Mouse (Mus musculus) MEL (cell line): Measurements from ENCODE around the gene Sgo2a. TPM values are rescaled to one million over a fixed set of nuclear protein-coding genes. Genes with fewer than 3 reads are reported as not detected.

Experiments used
- DNase-seq: peaks from one replicate; pipeline ENCODE4 v3.0.0; 2011; ENCODE audit warnings: low read depth, low spot score
- H3K27ac ChIP-seq: 2 replicates; pipeline ENCODE4 v1.5.1; 2012; ENCODE audit warnings: low read depth, mild to moderate bottlenecking, control low read depth, low read length, moderate library complexity; ENCODE audit not compliant: control insufficient read depth
- H3K27me3 ChIP-seq, 2 experiments: fragments of 150-350 bp in 1 of 2; sonication (generic) in 1 of 2; 2 replicates each; pipeline ENCODE4 v1.6.1; 2012; ENCODE audit warnings: low read length in 2 of 2, mild to moderate bottlenecking in 2 of 2, improper control_type of control experiment in 1 of 2, moderate library complexity in 1 of 2; ENCODE audit not compliant: insufficient read depth in 2 of 2, control insufficient read depth in 1 of 2
- H3K36me3 ChIP-seq, 2 experiments: 2 replicates each; pipeline ENCODE4 v1.6.1; 2012 to 2014; ENCODE audit warnings: low read length in 2 of 2, improper control_type of control experiment in 1 of 2, inconsistent platforms in 1 of 2, mild to moderate bottlenecking in 1 of 2; ENCODE audit not compliant: insufficient read depth in 2 of 2, control insufficient read depth in 1 of 2
- H3K4me1 ChIP-seq, 2 experiments: fragments of 150-350 bp in 1 of 2; sonication (generic) in 1 of 2; 2 replicates each; pipeline ENCODE4 v1.6.1; 2012; ENCODE audit warnings: low read length in 2 of 2, improper control_type of control experiment in 1 of 2, mild to moderate bottlenecking in 1 of 2; ENCODE audit not compliant: insufficient read depth in 2 of 2, control insufficient read depth in 1 of 2
- H3K4me3 ChIP-seq, 2 experiments: fragments of 150-350 bp in 1 of 2; sonication (generic) in 1 of 2; 2 replicates each; pipeline ENCODE4 v1.5.1; 2012; ENCODE audit warnings: low read depth in 2 of 2, low read length in 2 of 2, mild to moderate bottlenecking in 2 of 2, moderate library complexity in 2 of 2, control low read depth in 1 of 2, improper control_type of control experiment in 1 of 2; ENCODE audit not compliant: control insufficient read depth in 1 of 2, insufficient read depth in 1 of 2
- H3K79me2 ChIP-seq: 2 replicates; pipeline ENCODE4 v1.6.1; 2012; ENCODE audit warnings: mild to moderate bottlenecking, low read length, moderate library complexity; ENCODE audit not compliant: control insufficient read depth, poor library complexity, insufficient read depth
- H3K9ac ChIP-seq: 2 replicates; pipeline ENCODE4 v1.6.1; 2012; ENCODE audit warnings: low read depth, mild to moderate bottlenecking, control low read depth, low read length, moderate library complexity; ENCODE audit not compliant: control insufficient read depth, poor library complexity, severe bottlenecking
- H3K9me3 ChIP-seq: fragments of 150-350 bp; sonication (generic); replicated peaks from 2 replicates; pipeline ENCODE4 v1.6.1; 2012; ENCODE audit warnings: mild to moderate bottlenecking, low read length, improper control_type of control experiment, moderate library complexity; ENCODE audit not compliant: insufficient read depth
- ELF1 ChIP-seq: IDR thresholded peaks from 2 replicates; pipeline ENCODE4 v1.6.1; 2014; ENCODE audit warnings: low read depth, mild to moderate bottlenecking, inconsistent platforms, low read length, improper control_type of control experiment, moderate library complexity
- EP300 ChIP-seq, 2 experiments: IDR thresholded peaks; 2 replicates each; pipeline ENCODE4 v1.6.1; 2011; ENCODE audit warnings: improper control_type of control experiment in 2 of 2, low read length in 2 of 2, low read depth in 1 of 2, mild to moderate bottlenecking in 1 of 2
- GATA1 ChIP-seq: IDR thresholded peaks from 2 replicates; pipeline ENCODE4 v1.6.1; 2011; ENCODE audit warnings: low read depth, low read length, improper control_type of control experiment
- MAFK ChIP-seq: IDR thresholded peaks from 2 replicates; pipeline ENCODE4 v1.6.1; 2011; ENCODE audit warnings: low read depth, mild to moderate bottlenecking, low read length, improper control_type of control experiment, borderline replicate concordance
- MXI1 ChIP-seq: IDR thresholded peaks from 2 replicates; pipeline ENCODE4 v1.6.1; 2011; ENCODE audit warnings: mild to moderate bottlenecking, low read depth, low read length, improper control_type of control experiment
- MYB ChIP-seq: IDR thresholded peaks from 2 replicates; pipeline ENCODE4 v1.6.1; 2011; ENCODE audit warnings: mild to moderate bottlenecking, low read depth, low read length, improper control_type of control experiment
- NELFE ChIP-seq: IDR thresholded peaks from 2 replicates; pipeline ENCODE4 v1.6.1; 2011; ENCODE audit warnings: low read depth, low read length, improper control_type of control experiment
- POLR2A ChIP-seq, 2 experiments: IDR thresholded peaks; 2 replicates each; pipeline ENCODE4 v1.6.1; 2011 to 2012; ENCODE audit warnings: low read length in 2 of 2, mild to moderate bottlenecking in 2 of 2, control low read depth in 1 of 2, improper control_type of control experiment in 1 of 2, low read depth in 1 of 2, moderate library complexity in 1 of 2; ENCODE audit not compliant: control insufficient read depth in 1 of 2, insufficient read depth in 1 of 2, poor library complexity in 1 of 2
- POLR2AphosphoS2 ChIP-seq: IDR thresholded peaks from 2 replicates; pipeline ENCODE4 v1.6.1; 2011; ENCODE audit warnings: low read length, improper control_type of control experiment
- RAD21 ChIP-seq: IDR thresholded peaks from 2 replicates; pipeline ENCODE4 v1.6.1; 2011; ENCODE audit warnings: mild to moderate bottlenecking, low read depth, low read length, improper control_type of control experiment
- TBP ChIP-seq: IDR thresholded peaks from 2 replicates; pipeline ENCODE4 v1.8.0; 2011; ENCODE audit warnings: low read depth, low read length, improper control_type of control experiment
- USF1 ChIP-seq: IDR thresholded peaks from 2 replicates; pipeline ENCODE4 v1.6.1; 2014; ENCODE audit warnings: low read depth, mild to moderate bottlenecking, inconsistent platforms, low read length, improper control_type of control experiment, moderate library complexity
- USF2 ChIP-seq, 2 experiments: IDR thresholded peaks; 2 replicates each; pipeline ENCODE4 v1.6.1; 2011 to 2012; ENCODE audit warnings: improper control_type of control experiment in 2 of 2, low read length in 2 of 2, borderline replicate concordance in 1 of 2, inconsistent platforms in 1 of 2, low read depth in 1 of 2, mild to moderate bottlenecking in 1 of 2; ENCODE audit not compliant: insufficient read depth in 1 of 2
- polyA plus RNA-seq, 2 experiments: library from polyadenylated mRNA; stranded (reverse) in 1 of 2; unstranded in 1 of 2; fragments of >175 nt in 1 of 2; fragments of >200 nt in 1 of 2; gene quantifications; 2 replicates each; pipeline versions ENCODE4 v1.2.1 to v1.2.4; 2012; ENCODE audit warnings: low replicate concordance in 2 of 2, low read depth in 1 of 2; ENCODE audit not compliant: insufficient read length in 2 of 2, insufficient read depth in 1 of 2, missing spikeins in 1 of 2
- total RNA-seq: library from RNA; depleted of rRNA; stranded (reverse); fragments of 300-350 nt; gene quantifications from 2 replicates; pipeline ENCODE4 v1.2.3, GENCODE M21; 2012

The Sgo2a gene
- total and polyA plus RNA-seq, 3 experiments: 11.5 to 48.8 (median 12.3) TPM

DNA sequence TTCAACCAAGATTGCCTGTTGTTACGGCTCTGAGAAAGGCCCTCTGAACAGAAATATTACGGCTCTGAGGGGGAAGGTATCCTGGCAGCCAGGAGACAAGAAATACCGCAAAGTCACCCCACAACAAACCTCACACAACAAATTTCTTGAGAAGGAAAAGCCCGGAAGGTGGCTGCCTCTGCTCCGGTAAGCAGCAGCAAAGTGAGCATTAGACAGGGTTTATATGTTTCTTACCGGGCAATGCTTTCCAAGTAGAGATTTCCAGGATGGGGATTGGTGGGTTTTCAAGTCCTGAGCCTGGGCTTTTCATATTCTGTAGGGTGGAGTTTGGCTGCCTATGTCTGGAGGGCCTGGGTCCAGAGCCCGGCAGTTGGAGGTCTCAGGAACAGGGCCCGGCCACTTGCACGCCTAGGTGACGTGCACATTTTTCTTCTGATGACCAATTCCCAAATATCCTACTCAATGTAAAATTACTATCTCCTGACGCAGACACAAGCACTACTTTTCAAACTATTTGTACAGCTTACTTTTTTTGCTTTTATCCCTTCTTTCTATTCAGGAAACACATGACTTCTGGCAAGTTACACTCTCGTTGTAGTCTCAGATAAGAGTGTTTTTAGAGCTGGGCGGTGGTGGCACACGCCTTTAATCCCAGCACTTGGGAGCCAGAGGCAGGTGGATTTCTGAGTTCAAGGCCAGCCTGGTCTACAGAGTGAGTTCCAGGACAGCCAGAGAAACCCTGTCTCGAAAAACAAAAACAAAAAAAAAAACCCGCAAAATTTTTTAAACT is 42.0 kb upstream of the Sgo2a start:
- H3K9me3 ChIP-seq: no peaks in the 10 kb centered on the region
- TF ChIP-seq NELFE: no peak
- TF ChIP-seq USF1: peak; percentile 49; the same call in 1 of the 2 replicates
- peak; percentile 99 for TF ChIP-seq TBP
- TF ChIP-seq GATA1: 0 out of 2 replicates have a peak, but pooled peaks have one; percentile 13
- TF ChIP-seq MXI1: no peak
- TF ChIP-seq USF2 (IDR thresholded peaks at IDR 0.05; ENCODE audit: borderline replicate concordance in 1 of 2, insufficient read depth in 1 of 2, low read depth in 1 of 2, low read length in 2 of 2): no peak
- TF ChIP-seq EP300 (IDR thresholded peaks at IDR 0.05; ENCODE audit: low read depth in 1 of 2, low read length in 2 of 2): no peak
- TF ChIP-seq POLR2AphosphoS2: no peak
- TF ChIP-seq MAFK: peak; percentile 85
- peak; percentile 9; the same call in 1 of the 2 replicates for TF ChIP-seq ELF1
- TF ChIP-seq, all 39 proteins: peak for 5
- Histone ChIP-seq H3K27me3 (no peaks in the 10 kb centered on the region), H3K36me3 (peaks cover 0 to 4% of the 10 kb centered on the region in 2 experiments; a peak in 3 of 4 replicates), H3K4me1 (peaks cover 0 to 3% of the 10 kb centered on the region in 2 experiments; a peak in 1 of 4 replicates), H3K79me2 (no peaks in the 10 kb centered on the region), H3K27ac (peak overlapping the region; percentile 16), H3K4me3 (peak overlapping the region; percentile 56 to 74), H3K9ac (peak overlapping the region; percentile 55)
- DNase-seq: peak; percentile 74

DNA sequence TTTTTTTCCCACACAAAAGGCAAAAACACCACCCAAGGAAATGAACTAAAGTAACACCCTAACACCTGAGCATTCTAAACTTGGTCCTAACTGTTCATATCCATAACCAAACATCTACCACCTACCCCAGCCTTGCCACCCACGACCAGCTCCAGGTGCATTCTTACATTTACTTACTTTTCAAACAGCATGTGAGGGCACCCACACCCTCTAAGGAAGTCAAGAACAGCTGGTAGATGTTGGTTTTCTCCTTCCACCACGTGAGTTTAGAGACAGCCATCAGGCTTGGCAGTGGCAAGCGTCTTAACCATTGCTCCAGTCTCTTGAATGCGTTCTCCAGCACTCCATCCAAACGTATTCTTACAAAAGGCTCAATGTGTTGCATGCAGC is 41.4 kb upstream of the Sgo2a start:
- Histone ChIP-seq H3K9me3 (no peaks in the 10 kb centered on the region), H3K79me2 (no peaks in the 10 kb centered on the region), H3K4me1 (peaks cover 0 to 3% of the 10 kb centered on the region in 2 experiments; a peak in 1 of 4 replicates), H3K4me3 (no peak overlapping the region), H3K36me3 (peaks cover 0 to 4% of the 10 kb centered on the region in 2 experiments; a peak in 3 of 4 replicates), H3K27ac (no peak overlapping the region), H3K9ac (0 out of 2 replicates have a peak overlapping the region, but pooled peaks have one; percentile 13), H3K27me3 (no peaks in the 10 kb centered on the region)
- DNase-seq: peak; percentile 42
- TF ChIP-seq ELF1 (0 out of 2 replicates have a peak, but pooled peaks have one; percentile 5), POLR2A (IDR thresholded peaks at IDR 0.05; ENCODE audit: control insufficient read depth in 1 of 2, insufficient read depth in 1 of 2, low read depth in 1 of 2, low read length in 2 of 2, poor library complexity in 1 of 2) (0 out of 4 replicates have a peak, but pooled peaks of 1 of the 2 experiments have one; percentile 25), TBP (peak; percentile 83), RAD21 (no peak), MYB (no peak)
